Mouse (Mus musculus): ENCODE measurements around the gene Syt14. TPM values are rescaled to one million over a fixed set of nuclear protein-coding genes. Genes with fewer than 3 reads are reported as not detected.
A peak's percentile ranks its signal among the peaks of the same experiment; 100 is the strongest.

Gene Syt14
- polyA plus RNA-seq, 1 experiment from 2014 or later: 1.9 TPM

DNA sequence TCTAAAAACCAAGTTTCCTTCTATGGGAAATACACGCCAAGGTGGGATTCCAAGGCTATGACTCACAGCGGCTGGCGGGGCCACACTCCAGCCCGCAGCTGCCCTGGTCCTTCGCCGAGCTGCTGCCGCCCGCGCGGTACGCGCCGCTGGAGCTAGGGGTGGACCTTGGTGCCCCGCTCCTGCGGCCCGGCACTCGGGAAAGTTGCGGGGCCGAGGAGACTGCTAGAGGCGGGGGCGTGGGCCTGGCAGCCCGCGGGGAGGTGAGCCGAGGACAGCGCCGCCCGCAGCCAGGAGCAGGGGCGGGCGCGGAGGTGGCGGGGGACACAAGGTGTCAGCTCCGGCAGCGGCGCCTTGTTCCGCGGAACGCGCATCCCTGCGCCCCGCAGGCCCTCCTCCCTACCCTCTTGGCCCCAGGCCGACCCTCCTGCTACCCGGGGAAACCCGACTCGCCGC lies 180.7 kb downstream of the Syt14 start:
- Histone ChIP-seq H3K27me3 (ENCODE audit: insufficient read depth, poor library complexity, severe bottlenecking) (peaks cover 79% of the 10 kb centered on the region), H3K4me1 (peaks cover 40% of the 10 kb centered on the region), H3K9me3 (no peaks in the 10 kb centered on the region), H3K27ac (peak overlapping the region; percentile 92), H3K4me3 (peak overlapping the region; percentile 89), H3K36me3 (no peaks in the 10 kb centered on the region)
- peak; percentile 81 for DNase-seq (ENCODE audit: low spot score)
- 0% methylated on average over 33 of the region's 45 CpGs for WGBS

DNA sequence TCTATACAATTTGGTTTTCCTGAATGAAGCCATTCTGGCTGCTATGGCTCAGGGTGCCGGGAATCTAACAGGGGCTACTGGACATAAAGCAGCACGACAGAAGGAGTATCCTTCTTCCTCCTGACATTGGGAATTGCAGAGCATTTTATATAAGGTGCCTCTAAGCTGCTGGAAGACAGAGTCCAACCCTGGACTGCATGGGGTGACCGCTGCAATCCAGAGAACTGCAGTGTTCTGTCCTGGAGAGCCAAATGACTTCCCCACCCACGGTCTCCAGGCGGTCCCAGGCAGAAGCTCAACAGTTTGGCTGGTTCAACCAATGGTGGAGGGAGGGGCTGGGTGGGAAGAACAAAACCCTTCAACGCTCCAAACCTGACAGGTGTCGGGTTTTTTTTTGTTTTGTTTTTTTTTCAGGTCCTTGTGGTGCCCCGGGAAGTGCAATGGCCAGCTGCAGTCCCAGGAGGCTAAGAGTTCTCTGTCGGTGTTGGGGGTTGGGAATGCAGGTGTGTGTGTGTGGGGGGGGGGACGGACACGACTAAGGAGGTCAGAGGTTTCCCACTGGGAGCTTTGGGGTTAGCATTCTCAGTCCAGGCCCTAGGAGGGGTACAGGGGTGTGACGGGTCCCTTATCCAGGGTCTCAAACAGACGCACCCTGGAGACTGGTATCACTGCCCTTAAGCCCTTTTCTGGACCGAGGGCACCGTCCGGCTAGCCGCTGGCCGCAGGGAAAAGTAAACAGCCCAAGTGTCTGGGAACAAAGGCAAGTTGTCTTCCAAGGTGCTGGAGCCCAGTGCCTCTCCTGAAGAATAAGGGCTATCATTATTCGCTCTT lies 181.4 kb downstream of the Syt14 start:
- peak overlapping the region; percentile 89 for H3K4me3 ChIP-seq
- WGBS: 7% methylated on average over 19 of the region's 19 CpGs
- peaks cover 6% of the 10 kb centered on the region for H3K36me3 ChIP-seq
- peak overlapping the region; percentile 92 for H3K27ac ChIP-seq
- H3K9me3 ChIP-seq: no peaks in the 10 kb centered on the region
- no peak for DNase-seq (ENCODE audit: low spot score)
- H3K4me1 ChIP-seq: peaks cover 40% of the 10 kb centered on the region
- H3K27me3 ChIP-seq (ENCODE audit: insufficient read depth, poor library complexity, severe bottlenecking): peaks cover 84% of the 10 kb centered on the region

DNA sequence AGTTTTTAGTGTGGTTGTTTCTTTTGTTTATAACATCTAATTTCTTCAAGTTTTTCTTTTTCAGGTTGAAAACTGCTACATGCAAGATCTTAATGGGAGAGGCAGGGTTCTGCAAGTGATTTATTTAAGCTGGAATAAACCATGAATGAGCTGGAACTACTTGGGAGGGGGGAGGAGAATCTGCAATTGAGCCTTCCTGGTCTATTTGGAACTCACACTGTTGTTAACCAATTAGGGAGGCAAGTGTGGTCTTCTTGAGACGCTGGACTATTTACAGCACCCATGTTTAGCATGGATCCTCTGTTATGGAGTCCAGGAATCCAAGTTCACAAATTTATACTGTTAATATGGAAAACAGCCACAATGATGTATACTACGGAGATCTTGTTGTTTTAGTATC lies 182.1 kb downstream of the Syt14 start:
- Histone ChIP-seq H3K27me3 (ENCODE audit: insufficient read depth, poor library complexity, severe bottlenecking) (peaks cover 81% of the 10 kb centered on the region), H3K27ac (no peak overlapping the region), H3K9me3 (no peaks in the 10 kb centered on the region), H3K4me1 (peaks cover 40% of the 10 kb centered on the region), H3K36me3 (peaks cover 13% of the 10 kb centered on the region), H3K4me3 (peak overlapping the region; percentile 89; the same call in 1 of the 2 replicates)
- DNase-seq (ENCODE audit: low spot score): no peak
- 60% methylated on average over 2 of the region's 2 CpGs for WGBS

DNA sequence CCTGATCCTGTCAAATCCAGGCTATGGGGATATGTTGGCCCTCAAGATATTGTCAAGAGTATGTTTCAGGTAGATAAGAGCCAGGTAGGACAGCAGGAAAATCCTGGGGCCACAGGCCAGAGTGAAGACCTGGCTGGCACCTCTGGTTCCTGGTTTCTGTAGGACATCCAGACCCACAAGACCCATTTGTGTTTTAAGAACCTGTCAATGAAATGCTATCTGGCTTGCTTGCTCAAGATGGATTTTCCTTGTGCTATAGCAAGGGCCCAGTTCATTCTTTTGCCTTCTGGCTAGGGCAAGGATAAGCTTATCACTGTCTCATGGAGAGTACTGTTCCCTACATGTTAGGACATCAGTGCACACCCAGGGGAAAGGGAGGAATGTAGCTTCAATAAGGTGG lies 183.5 kb downstream of the Syt14 start:
- Histone ChIP-seq H3K27ac (0 out of 2 replicates have a peak overlapping the region, but pooled peaks have one; percentile 10), H3K27me3 (ENCODE audit: insufficient read depth, poor library complexity, severe bottlenecking) (peaks cover 67% of the 10 kb centered on the region), H3K4me1 (peaks cover 40% of the 10 kb centered on the region), H3K4me3 (no peak overlapping the region), H3K9me3 (no peaks in the 10 kb centered on the region), H3K36me3 (peaks cover 26% of the 10 kb centered on the region)
- DNase-seq (ENCODE audit: low spot score): no peak

DNA sequence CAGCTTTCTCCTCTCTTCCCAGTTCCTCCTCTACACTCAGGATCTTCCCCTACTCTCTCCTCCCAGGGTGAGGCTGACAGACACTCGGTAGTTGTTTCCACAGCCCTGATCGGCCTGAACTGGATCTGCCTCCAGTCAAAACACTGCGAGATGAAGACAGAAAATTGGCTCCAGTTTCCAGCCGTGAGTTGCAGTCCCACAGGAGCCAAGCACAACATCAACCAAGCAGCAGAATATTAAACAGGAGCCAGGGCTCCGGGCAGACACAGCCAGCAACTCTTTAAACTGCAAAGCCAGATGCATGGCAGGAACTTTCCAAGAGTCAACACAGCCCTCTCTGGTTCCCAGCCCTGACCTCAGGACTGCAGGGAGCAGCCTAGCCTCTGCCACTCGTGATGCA lies 183.9 kb downstream of the Syt14 start:
- H3K27me3 ChIP-seq (ENCODE audit: insufficient read depth, poor library complexity, severe bottlenecking): peaks cover 63% of the 10 kb centered on the region
- H3K27ac ChIP-seq: 0 out of 2 replicates have a peak overlapping the region, but pooled peaks have one; percentile 10
- peaks cover 40% of the 10 kb centered on the region for H3K4me1 ChIP-seq
- no peak overlapping the region for H3K4me3 ChIP-seq
- peaks cover 30% of the 10 kb centered on the region for H3K36me3 ChIP-seq
- no peaks in the 10 kb centered on the region for H3K9me3 ChIP-seq
- 8% methylated on average over 6 of the region's 6 CpGs for WGBS
- DNase-seq (ENCODE audit: low spot score): peak; percentile 76

DNA sequence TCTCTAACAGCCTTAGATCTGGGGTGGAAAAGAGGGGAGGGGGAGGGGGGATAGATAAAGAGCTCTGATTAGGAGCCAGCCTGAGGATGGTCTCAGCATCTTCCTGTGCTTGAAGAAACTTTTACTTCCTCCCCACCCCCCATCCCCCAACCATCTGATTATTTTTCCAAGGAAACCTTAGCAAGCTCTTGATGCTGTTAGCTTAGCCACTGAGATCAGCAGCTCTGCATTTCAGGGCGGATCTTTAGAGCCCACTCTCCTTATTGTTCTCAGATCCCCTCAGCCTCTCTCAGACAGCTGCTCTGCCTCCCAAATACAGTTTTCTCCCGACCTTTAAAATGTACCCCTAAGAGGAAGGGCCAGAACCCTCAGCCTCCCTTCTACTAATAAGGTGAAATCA lies 184.4 kb downstream of the Syt14 start:
- DNase-seq (ENCODE audit: low spot score): no peak
- Histone ChIP-seq H3K36me3 (peaks cover 36% of the 10 kb centered on the region), H3K4me1 (peaks cover 37% of the 10 kb centered on the region), H3K4me3 (no peak overlapping the region), H3K27ac (peak overlapping the region; percentile 10; the same call in 1 of the 2 replicates), H3K27me3 (ENCODE audit: insufficient read depth, poor library complexity, severe bottlenecking) (peaks cover 58% of the 10 kb centered on the region), H3K9me3 (no peaks in the 10 kb centered on the region)
- WGBS: 7% methylated on average over 2 of the region's 2 CpGs

DNA sequence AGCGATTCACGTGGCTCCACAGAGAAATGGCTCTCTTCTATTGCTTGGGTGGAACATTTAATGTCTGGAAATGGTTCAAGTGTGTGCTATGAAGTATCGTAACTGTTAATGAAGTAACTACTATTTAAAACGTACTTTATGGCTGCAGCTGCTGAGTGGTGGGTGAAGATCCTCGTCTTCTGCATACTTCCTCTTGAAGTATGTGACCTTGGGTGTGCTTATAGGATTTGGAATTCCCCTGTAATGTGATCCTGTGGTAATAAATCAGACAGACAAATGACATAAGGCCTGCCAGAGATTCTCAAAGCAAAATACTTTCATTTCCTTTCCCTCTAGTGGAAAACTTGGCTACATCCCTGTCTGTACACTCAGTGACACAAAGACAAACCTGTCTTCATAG lies 186.0 kb downstream of the Syt14 start:
- Histone ChIP-seq H3K4me3 (no peak overlapping the region), H3K27ac (no peak overlapping the region), H3K27me3 (ENCODE audit: insufficient read depth, poor library complexity, severe bottlenecking) (peaks cover 47% of the 10 kb centered on the region), H3K36me3 (peaks cover 39% of the 10 kb centered on the region), H3K9me3 (no peaks in the 10 kb centered on the region), H3K4me1 (peaks cover 30% of the 10 kb centered on the region)
- DNase-seq (ENCODE audit: low spot score): no peak
- 76% methylated on average over 5 of the region's 5 CpGs for WGBS

DNA sequence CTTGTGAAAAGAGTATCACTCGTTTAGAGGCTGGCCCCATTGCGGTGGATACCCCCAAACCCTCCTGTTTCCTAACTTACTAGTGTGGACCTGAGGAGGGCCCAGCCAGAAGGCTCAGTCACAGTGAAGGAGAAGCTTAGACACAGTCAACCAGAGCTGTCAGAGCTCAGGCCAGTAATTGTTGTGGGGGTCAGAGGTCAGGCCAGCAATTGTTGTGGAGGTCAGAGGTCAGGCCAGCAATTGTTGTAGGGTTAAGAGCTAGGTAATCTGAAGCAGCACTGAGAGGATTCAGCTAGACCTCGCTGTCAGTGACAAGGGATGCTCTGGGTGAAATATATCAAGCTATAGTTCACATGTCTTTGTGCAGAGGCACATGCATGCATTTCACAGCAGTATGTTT lies 188.3 kb downstream of the Syt14 start:
- DNase-seq (ENCODE audit: low spot score): no peak
- no peaks in the 10 kb centered on the region for H3K9me3 ChIP-seq
- H3K27ac ChIP-seq: no peak overlapping the region
- H3K36me3 ChIP-seq: peaks cover 39% of the 10 kb centered on the region
- H3K27me3 ChIP-seq (ENCODE audit: insufficient read depth, poor library complexity, severe bottlenecking): peaks cover 28% of the 10 kb centered on the region
- H3K4me1 ChIP-seq: peaks cover 16% of the 10 kb centered on the region
- H3K4me3 ChIP-seq: no peak overlapping the region
- WGBS: 55% methylated on average over 3 of the region's 3 CpGs

Other genes starting within 250 kb of the Syt14 start
- gene Sertad4, start 180.0 kb downstream of the Syt14 start, polyA plus RNA-seq (2016; fragmentation: Nextera tagmentation; extraction: Ambion mirVana): 7.5 and 11.5 TPM in 2 replicates
- 5.2 and 8.7 TPM in 2 replicates for gene Diexf, start 94.5 kb upstream of the Syt14 start, polyA plus RNA-seq (2016; fragmentation: Nextera tagmentation; extraction: Ambion mirVana)
- 3.1 and 4.7 TPM in 2 replicates for gene Irf6, start 117.3 kb upstream of the Syt14 start, polyA plus RNA-seq (2016; fragmentation: Nextera tagmentation; extraction: Ambion mirVana)
- 15.3 and 16.5 TPM in 2 replicates for gene A130010J15Rik, start 132.3 kb upstream of the Syt14 start, polyA plus RNA-seq (2016; fragmentation: Nextera tagmentation; extraction: Ambion mirVana)
- gene Traf3ip3, start 165.9 kb upstream of the Syt14 start, polyA plus RNA-seq (2016; fragmentation: Nextera tagmentation; extraction: Ambion mirVana): 1.6 and 1.9 TPM in 2 replicates
- gene Lamb3, start 171.9 kb upstream of the Syt14 start, polyA plus RNA-seq (2016; fragmentation: Nextera tagmentation; extraction: Ambion mirVana): 1.7 and 2.4 TPM in 2 replicates
- 1.0 and 2.2 TPM in 2 replicates for gene Hsd11b1, start 228.3 kb upstream of the Syt14 start, polyA plus RNA-seq (2016; fragmentation: Nextera tagmentation; extraction: Ambion mirVana)
- gene G0s2, start 237.4 kb upstream of the Syt14 start, polyA plus RNA-seq (2016; fragmentation: Nextera tagmentation; extraction: Ambion mirVana): 36.1 and 44.0 TPM in 2 replicates

All from heart, embryonic 10.5 days (tissue).